Mouse (Mus musculus) midbrain, embryonic 11.5 days (tissue): Measurements from ENCODE around the gene Agpat1. TPM values are rescaled to one million over a fixed set of nuclear protein-coding genes. Genes with fewer than 3 reads are reported as not detected.

Source experiments
- ATAC-seq: fragments of 200-750 bp; cut with Nextera tagmentation; 2 replicates; pipeline ENCODE4 v1.8.0; 2017; ENCODE audit warnings: moderate TSS enrichment, moderate library complexity; ENCODE audit not compliant: low FRiP score
- DNase-seq: peaks from one replicate; pipeline ENCODE4 v3.0.0; 2015; ENCODE audit warnings: low spot score; ENCODE audit errors: missing footprints
- H3K27ac ChIP-seq: fragments of 300-500 bp; sonication (generic); 2 replicates; pipeline ENCODE4 v1.5.1; 2014; ENCODE audit warnings: low read depth, low read length
- H3K27me3 ChIP-seq: fragments of 300-500 bp; sonication (generic); 2 replicates; pipeline ENCODE4 v1.6.1; 2014; ENCODE audit warnings: mild to moderate bottlenecking, low read length, moderate library complexity, mixed read lengths; ENCODE audit not compliant: control insufficient read depth, insufficient read depth
- H3K36me3 ChIP-seq: fragments of 300-500 bp; sonication (generic); 2 replicates; pipeline ENCODE4 v1.6.1; 2014; ENCODE audit warnings: mild to moderate bottlenecking, low read length, moderate library complexity, mixed read lengths; ENCODE audit not compliant: control insufficient read depth, insufficient read depth
- H3K4me1 ChIP-seq: fragments of 300-500 bp; sonication (generic); 2 replicates; pipeline ENCODE4 v1.6.1; 2014; ENCODE audit warnings: low read length; ENCODE audit not compliant: control insufficient read depth, insufficient read depth
- H3K4me2 ChIP-seq: fragments of 300-500 bp; sonication (generic); 2 replicates; pipeline ENCODE4 v1.6.1; 2014; ENCODE audit warnings: mild to moderate bottlenecking, moderate library complexity
- H3K4me3 ChIP-seq: fragments of 300-500 bp; sonication (generic); 2 replicates; pipeline ENCODE4 v1.5.1; 2014; ENCODE audit warnings: low read depth, low read length
- H3K9ac ChIP-seq: fragments of 300-500 bp; sonication (generic); 2 replicates; pipeline ENCODE4 v1.6.1; 2014; ENCODE audit warnings: low read length
- H3K9me3 ChIP-seq: fragments of 300-500 bp; sonication (generic); 2 replicates; pipeline ENCODE4 v1.6.1; 2016; ENCODE audit warnings: low read length; ENCODE audit not compliant: control insufficient read depth
- WGBS: fragments of 180-500 bp; shearing (Covaris S2); extraction: QIAGEN DNeasy Blood & Tissue Kit; methylation state at CpG from one replicate; pipeline ENCODE4 v1.1.7; 2014; 5-methylcytosine and 5-hydroxymethylcytosine counted together
- polyA plus RNA-seq: library from polyadenylated mRNA; unstranded; fragments of >200 nt; fragmentation: Nextera tagmentation; extraction: Ambion mirVana; gene quantifications from 2 replicates; pipeline ENCODE4 v1.2.1, GENCODE M21; 2014

The Agpat1 gene
- polyA plus RNA-seq, 1 experiment from 2014 or later, result 75.3 TPM

DNA sequence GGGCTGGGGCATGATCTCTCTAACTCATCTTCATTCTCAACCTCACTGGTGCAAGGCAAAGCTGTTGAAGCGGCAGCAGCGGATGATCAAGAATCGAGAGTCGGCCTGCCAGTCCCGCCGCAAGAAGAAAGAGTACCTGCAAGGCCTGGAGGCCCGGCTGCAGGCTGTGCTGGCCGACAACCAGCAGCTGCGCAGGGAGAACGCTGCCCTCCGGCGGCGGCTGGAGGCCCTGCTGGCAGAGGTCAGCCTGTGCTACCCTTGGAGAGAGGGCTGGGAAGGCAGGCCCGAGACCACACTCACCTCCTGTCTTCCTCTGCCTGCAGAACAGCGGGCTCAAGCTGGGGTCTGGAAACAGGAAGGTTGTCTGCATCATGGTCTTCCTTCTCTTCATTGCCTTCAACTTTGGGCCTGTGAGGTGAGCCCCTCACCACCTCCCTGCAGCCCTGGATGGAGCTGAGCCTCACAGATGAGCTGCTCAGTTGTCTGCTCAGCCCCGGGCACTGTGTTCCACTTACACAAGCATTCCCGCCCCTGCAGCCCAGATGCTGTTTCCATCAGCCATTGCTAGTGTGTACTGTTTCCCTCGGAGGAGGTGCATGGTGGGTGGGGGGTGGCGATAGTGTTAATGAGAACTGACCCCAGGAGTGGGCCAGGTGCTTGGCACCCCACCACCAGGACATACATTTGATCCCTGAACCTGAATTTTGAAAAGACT, 47.6 kb downstream of the Agpat1 start:
- ATAC-seq (no peak), DNase-seq (no peak)
- Histone ChIP-seq H3K27me3 (no peaks in the 10 kb centered on the region), H3K27ac (no peak overlapping the region), H3K36me3 (peaks cover 14% of the 10 kb centered on the region), H3K4me1 (peaks cover 13% of the 10 kb centered on the region), H3K9ac (no peak overlapping the region), H3K9me3 (no peaks in the 10 kb centered on the region), H3K4me2 (no peak overlapping the region), H3K4me3 (no peak overlapping the region)
- 47% methylated on average over 19 of the region's 19 CpGs for WGBS

DNA sequence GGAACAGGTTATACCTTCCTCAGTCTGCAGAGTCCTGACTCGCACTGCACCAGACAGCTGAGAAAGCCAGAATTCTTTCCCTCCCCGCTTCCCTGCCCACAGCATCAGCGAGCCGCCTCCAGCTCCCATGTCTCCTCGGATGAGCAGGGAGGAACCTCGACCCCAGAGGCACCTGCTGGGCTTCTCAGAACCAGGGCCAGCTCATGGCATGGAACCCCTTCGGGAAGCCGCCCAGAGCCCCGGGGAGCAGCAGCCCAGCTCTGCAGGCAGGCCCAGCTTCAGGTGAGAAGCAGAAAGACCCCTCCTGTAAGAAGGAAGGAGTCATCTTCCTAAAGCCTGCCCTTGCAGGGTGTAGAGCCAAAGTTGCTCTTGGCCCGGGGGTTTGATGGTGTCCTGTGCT, 48.5 kb downstream of the Agpat1 start:
- WGBS, result 89% methylated on average over 10 of the region's 10 CpGs
- H3K4me2 ChIP-seq, result no peak overlapping the region
- H3K4me1 ChIP-seq, result peaks cover 12% of the 10 kb centered on the region
- H3K4me3 ChIP-seq, result no peak overlapping the region
- no peak for ATAC-seq
- no peaks in the 10 kb centered on the region for H3K9me3 ChIP-seq
- H3K27ac ChIP-seq, result no peak overlapping the region
- no peaks in the 10 kb centered on the region for H3K27me3 ChIP-seq
- no peak overlapping the region for H3K9ac ChIP-seq
- DNase-seq, result no peak
- peaks cover 14% of the 10 kb centered on the region for H3K36me3 ChIP-seq

DNA sequence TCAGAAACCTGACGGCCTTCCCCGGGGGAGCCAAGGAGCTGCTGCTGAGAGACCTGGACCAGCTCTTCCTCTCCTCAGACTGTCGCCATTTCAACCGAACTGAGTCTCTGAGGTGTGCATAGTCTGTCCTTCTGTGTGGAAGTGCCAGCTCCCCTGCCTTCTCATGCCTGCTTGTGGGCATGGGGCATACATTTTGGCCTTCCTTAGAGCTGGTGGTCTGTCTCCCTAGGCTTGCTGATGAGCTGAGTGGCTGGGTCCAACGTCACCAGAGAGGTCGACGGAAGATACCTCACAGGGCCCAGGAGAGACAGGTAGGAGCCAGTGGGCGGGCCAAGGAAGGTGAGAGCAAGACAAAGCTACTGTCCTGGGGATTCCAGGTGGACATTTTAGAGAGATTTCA, 48.9 kb downstream of the Agpat1 start:
- 89% methylated on average over 8 of the region's 8 CpGs for WGBS
- Histone ChIP-seq H3K4me3 (no peak overlapping the region), H3K4me2 (no peak overlapping the region), H3K27me3 (no peaks in the 10 kb centered on the region), H3K9me3 (no peaks in the 10 kb centered on the region), H3K4me1 (peaks cover 8% of the 10 kb centered on the region), H3K36me3 (peaks cover 14% of the 10 kb centered on the region), H3K27ac (no peak overlapping the region), H3K9ac (no peak overlapping the region)
- ATAC-seq (no peak), DNase-seq (no peak)

DNA sequence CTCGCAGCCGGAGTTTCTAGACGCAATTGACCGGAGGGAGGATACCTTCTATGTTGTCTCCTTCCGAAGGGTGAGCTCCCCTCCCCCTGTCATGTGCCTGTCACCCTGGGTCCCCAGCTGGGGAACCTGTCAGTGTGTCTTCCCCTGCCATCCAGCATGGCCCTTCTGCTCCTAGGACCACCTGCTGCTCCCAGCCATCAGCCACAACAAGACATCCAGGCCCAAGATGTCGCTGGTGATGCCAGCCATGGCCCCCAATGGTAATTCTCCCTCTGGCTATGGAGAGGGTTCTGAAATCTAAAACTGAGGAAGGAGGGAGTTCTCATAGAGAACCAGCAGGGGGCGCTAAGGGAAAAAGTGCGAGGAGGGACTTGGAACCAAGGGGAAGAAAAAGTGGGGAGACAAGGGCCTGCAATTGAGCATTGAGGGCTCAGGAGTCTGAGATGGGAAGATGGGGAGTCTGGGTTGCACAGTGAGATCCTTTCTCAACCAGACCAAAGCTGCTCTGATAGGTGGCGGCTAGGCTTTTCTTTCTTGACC, 49.8 kb downstream of the Agpat1 start:
- no peak overlapping the region for H3K4me2 ChIP-seq
- 66% methylated on average over 9 of the region's 9 CpGs for WGBS
- H3K9me3 ChIP-seq, result no peaks in the 10 kb centered on the region
- H3K4me3 ChIP-seq, result no peak overlapping the region
- H3K27me3 ChIP-seq, result no peaks in the 10 kb centered on the region
- H3K27ac ChIP-seq, result no peak overlapping the region
- H3K36me3 ChIP-seq, result peaks cover 14% of the 10 kb centered on the region
- H3K9ac ChIP-seq, result no peak overlapping the region
- ATAC-seq (no peak), DNase-seq (peak; percentile 94)
- H3K4me1 ChIP-seq, result 0 out of 2 replicates have a peak, but pooled peaks cover 3% of the 10 kb centered on the region

DNA sequence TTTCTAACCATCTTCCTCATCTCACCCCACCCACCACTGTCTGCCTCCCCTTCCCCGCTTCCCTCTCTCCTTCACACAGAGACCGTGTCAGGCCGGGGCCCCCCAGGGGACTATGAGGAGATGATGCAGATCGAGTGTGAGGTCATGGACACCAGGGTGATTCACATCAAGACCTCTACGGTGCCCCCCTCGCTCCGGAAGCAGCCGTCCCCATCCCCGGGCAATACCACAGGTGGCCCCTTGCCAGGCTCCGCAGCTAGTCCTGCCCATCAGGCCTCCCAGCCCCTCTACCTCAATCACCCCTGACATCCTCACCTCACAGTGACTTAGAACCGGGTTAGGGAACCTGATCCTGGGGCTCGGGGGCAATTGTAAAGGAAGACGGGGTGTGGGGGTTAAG, 50.3 kb downstream of the Agpat1 start:
- H3K27ac ChIP-seq, result no peak overlapping the region
- H3K9ac ChIP-seq, result no peak overlapping the region
- peaks cover 12% of the 10 kb centered on the region for H3K36me3 ChIP-seq
- no peak overlapping the region for H3K4me3 ChIP-seq
- H3K9me3 ChIP-seq, result no peaks in the 10 kb centered on the region
- no peak overlapping the region for H3K4me2 ChIP-seq
- 0 out of 2 replicates have a peak, but pooled peaks cover 3% of the 10 kb centered on the region for H3K4me1 ChIP-seq
- 91% methylated on average over 13 of the region's 13 CpGs for WGBS
- no peak for DNase-seq
- ATAC-seq, result no peak
- no peaks in the 10 kb centered on the region for H3K27me3 ChIP-seq

DNA sequence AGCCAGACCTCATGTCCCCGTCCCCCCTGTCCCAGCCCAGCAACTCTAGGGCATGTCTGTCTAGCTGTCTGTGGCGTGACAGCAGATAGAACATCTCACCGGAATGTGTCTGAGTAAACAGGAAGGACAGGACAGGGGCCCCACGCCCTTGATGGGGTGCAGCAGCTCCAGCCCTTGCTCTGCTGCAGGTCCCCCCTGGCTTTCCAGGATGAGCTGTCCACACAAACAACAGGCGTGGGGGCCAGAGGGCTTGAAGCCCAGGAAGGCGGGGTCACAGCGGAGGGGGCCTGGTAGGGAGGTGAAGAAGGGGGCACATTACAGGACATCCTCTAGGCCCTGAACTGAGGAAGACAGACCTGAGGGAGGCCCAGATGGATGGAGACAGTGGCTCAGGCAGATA, 51.1 kb downstream of the Agpat1 start:
- Histone ChIP-seq H3K4me1 (0 out of 2 replicates have a peak, but pooled peaks cover 3% of the 10 kb centered on the region), H3K4me2 (no peak overlapping the region), H3K36me3 (peaks cover 9% of the 10 kb centered on the region), H3K9ac (no peak overlapping the region), H3K27ac (no peak overlapping the region), H3K9me3 (no peaks in the 10 kb centered on the region), H3K4me3 (no peak overlapping the region), H3K27me3 (no peaks in the 10 kb centered on the region)
- WGBS, result 88% methylated on average over 7 of the region's 7 CpGs
- DNase-seq (no peak), ATAC-seq (no peak)

DNA sequence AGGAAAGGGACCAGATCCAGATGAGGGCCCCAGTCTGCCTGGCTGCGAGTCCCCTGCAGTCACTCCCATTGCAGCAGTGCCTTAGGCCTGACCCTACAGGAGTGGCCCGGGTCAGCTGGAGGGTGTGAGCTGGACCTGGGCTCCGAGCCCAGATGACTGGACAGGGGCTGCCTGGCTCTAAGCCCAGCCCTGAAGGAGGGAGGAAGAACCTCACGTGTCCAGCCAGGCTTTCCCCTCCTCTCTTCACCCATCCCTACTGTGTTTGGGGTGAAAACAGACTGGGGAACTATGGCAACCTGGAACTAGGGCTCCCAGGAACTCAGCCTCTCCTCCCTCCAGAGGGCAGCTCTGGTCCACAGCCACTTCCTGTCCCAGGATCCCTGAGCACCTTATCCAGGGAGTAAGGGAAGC, 51.5 kb downstream of the Agpat1 start:
- WGBS, result 68% methylated on average over 4 of the region's 4 CpGs
- no peak overlapping the region for H3K4me2 ChIP-seq
- peaks cover 9% of the 10 kb centered on the region for H3K36me3 ChIP-seq
- H3K4me3 ChIP-seq, result no peak overlapping the region
- H3K9me3 ChIP-seq, result no peaks in the 10 kb centered on the region
- no peak overlapping the region for H3K27ac ChIP-seq
- DNase-seq (no peak), ATAC-seq (no peak)
- H3K9ac ChIP-seq, result no peak overlapping the region
- H3K4me1 ChIP-seq, result 0 out of 2 replicates have a peak, but pooled peaks cover 3% of the 10 kb centered on the region
- H3K27me3 ChIP-seq, result no peaks in the 10 kb centered on the region

DNA sequence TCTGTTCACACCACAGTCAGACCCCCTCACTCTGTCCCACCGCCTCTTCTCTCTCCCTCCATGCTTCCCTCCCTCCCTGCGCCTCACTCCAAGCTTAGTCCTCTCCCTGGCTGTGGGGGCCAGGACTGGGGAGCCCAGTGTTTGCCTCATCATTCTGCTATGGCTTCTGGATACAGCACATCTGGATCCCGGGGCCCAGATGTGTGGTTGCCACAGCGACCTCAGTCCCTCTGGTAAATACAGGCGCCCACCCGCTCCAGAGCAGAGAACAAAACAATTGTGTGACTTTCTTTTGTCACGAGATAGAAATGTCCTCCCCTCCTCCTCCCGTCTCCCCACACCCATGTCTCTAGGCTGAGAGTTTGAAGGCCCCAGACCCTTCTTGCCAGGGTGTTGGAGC, 52.6 kb downstream of the Agpat1 start:
- H3K36me3 ChIP-seq, result peaks cover 4% of the 10 kb centered on the region
- H3K9me3 ChIP-seq, result no peaks in the 10 kb centered on the region
- H3K27me3 ChIP-seq, result no peaks in the 10 kb centered on the region
- no peak overlapping the region for H3K9ac ChIP-seq
- no peak overlapping the region; the same call in 1 of the 2 replicates for H3K27ac ChIP-seq
- WGBS, result 38% methylated on average over 8 of the region's 8 CpGs
- H3K4me1 ChIP-seq, result peaks cover 3% of the 10 kb centered on the region; the same call in 1 of the 2 replicates
- no peak for ATAC-seq
- H3K4me3 ChIP-seq, result no peak overlapping the region
- no peak for DNase-seq
- H3K4me2 ChIP-seq, result no peak overlapping the region

DNA sequence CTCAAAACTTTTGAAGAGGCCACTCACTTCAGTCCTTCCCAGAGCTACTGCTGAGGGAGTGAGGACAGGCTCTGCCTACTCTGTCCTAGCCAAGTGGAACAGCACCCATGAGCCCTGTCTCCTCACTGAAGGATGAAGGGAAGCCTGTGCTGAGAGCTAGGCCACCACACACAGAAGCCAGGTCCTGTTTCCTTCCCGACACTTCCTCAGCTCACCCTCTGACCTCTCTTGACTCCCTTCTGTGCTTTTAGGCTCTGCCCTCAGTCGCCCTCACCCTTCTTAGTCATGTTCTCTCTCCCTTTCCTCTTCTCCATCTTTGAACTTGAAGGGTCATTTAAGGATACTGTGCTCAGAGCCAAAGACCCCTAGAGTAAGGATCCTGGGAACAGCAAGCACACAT, 53.2 kb downstream of the Agpat1 start:
- Histone ChIP-seq H3K9ac (no peak overlapping the region), H3K4me2 (no peak overlapping the region), H3K36me3 (peaks cover 4% of the 10 kb centered on the region), H3K4me1 (peaks cover 3% of the 10 kb centered on the region; the same call in 1 of the 2 replicates), H3K4me3 (no peak overlapping the region), H3K9me3 (no peaks in the 10 kb centered on the region), H3K27ac (no peak overlapping the region), H3K27me3 (no peaks in the 10 kb centered on the region)
- WGBS, result 51% methylated on average over 2 of the region's 2 CpGs
- DNase-seq (no peak), ATAC-seq (no peak)
